Mouse (Mus musculus) midbrain, embryonic 14.5 days (tissue): ENCODE measurements at regions not wholly inside any gene's neighbourhood (a gene's known extent, or its start where the extent isn't known, plus 50 kb on each side); places are given as distances from the start of the nearest gene placed in this dataset.

Source experiments
- ATAC-seq: fragments of 200-750 bp; cut with Nextera tagmentation; 2 replicates; pipeline ENCODE4 v1.8.0; 2017; ENCODE audit warnings: moderate number of reproducible peaks, moderate library complexity; ENCODE audit not compliant: low FRiP score, low TSS enrichment
- DNase-seq: peaks from one replicate; pipeline ENCODE4 v3.0.0-alpha.2; 2015
- H3K27ac ChIP-seq: fragments of 300-500 bp; sonication (generic); replicated peaks from 2 replicates; pipeline ENCODE4 v1.5.1; 2014; ENCODE audit warnings: mild to moderate bottlenecking, low read depth, low read length, moderate library complexity
- H3K27me3 ChIP-seq: fragments of 300-500 bp; sonication (generic); 2 replicates; pipeline ENCODE4 v1.6.1; 2014; ENCODE audit warnings: low read length, control low read depth, mixed read lengths; ENCODE audit not compliant: control insufficient read depth, insufficient read depth
- H3K36me3 ChIP-seq: fragments of 300-500 bp; sonication (generic); 2 replicates; pipeline ENCODE4 v1.6.1; 2014; ENCODE audit warnings: low read length, control low read depth; ENCODE audit not compliant: control insufficient read depth, insufficient read depth
- H3K4me1 ChIP-seq: fragments of 300-500 bp; sonication (generic); 2 replicates; pipeline ENCODE4 v1.6.1; 2014; ENCODE audit warnings: mild to moderate bottlenecking, antibody characterized with exemption, low read length, control low read depth; ENCODE audit not compliant: control insufficient read depth, insufficient read depth
- H3K4me2 ChIP-seq: fragments of 300-500 bp; sonication (generic); 2 replicates; pipeline ENCODE4 v1.6.1; 2014; ENCODE audit warnings: mild to moderate bottlenecking, low read length, moderate library complexity
- H3K4me3 ChIP-seq: fragments of 300-500 bp; sonication (generic); replicated peaks from 2 replicates; pipeline ENCODE4 v1.5.1; 2014; ENCODE audit warnings: low read depth, low read length
- H3K9ac ChIP-seq: fragments of 300-500 bp; sonication (generic); replicated peaks from 2 replicates; pipeline ENCODE4 v1.6.1; 2014; ENCODE audit warnings: mild to moderate bottlenecking, low read length, moderate library complexity
- H3K9me3 ChIP-seq: fragments of 300-500 bp; sonication (generic); 2 replicates; pipeline ENCODE4 v1.6.1; 2016; ENCODE audit warnings: low read length, control low read depth, mixed read lengths; ENCODE audit not compliant: control insufficient read depth
- WGBS: fragments of 180-500 bp; shearing (Covaris S2); extraction: QIAGEN DNeasy Blood & Tissue Kit; methylation state at CpG from one replicate; pipeline ENCODE4 v1.1.7; 2014; 5-methylcytosine and 5-hydroxymethylcytosine counted together

- H3K4me3 ChIP-seq: no peak overlapping the region
- no peaks in the 10 kb centered on the region for H3K9me3 ChIP-seq
- ATAC-seq (no peak), DNase-seq (no peak)
- peaks cover 9% of the 10 kb centered on the region for H3K4me1 ChIP-seq
- H3K27me3 ChIP-seq: no peaks in the 10 kb centered on the region
- 71% methylated on average over 16 of the region's 16 CpGs for WGBS
- H3K36me3 ChIP-seq: no peaks in the 10 kb centered on the region
- H3K9ac ChIP-seq: no peak overlapping the region
- H3K27ac ChIP-seq: no peak overlapping the region; the same call in 1 of the 2 replicates
- no peak overlapping the region for H3K4me2 ChIP-seq
These were observed 187.5 kb downstream of the Gpat3 start for GRCm38 (mm10) chr5:101032968-101033367.

- Histone ChIP-seq H3K36me3 (no peaks in the 10 kb centered on the region), H3K4me3 (no peak overlapping the region), H3K27ac (peak overlapping the region; percentile 33), H3K4me1 (peaks cover 9% of the 10 kb centered on the region), H3K9me3 (no peaks in the 10 kb centered on the region), H3K27me3 (no peaks in the 10 kb centered on the region), H3K9ac (no peak overlapping the region), H3K4me2 (no peak overlapping the region)
- WGBS: 47% methylated on average over 12 of the region's 12 CpGs
- ATAC-seq (no peak), DNase-seq (peak; percentile 53)
These were observed 186.8 kb downstream of the Gpat3 start for GRCm38 (mm10) chr5:101032147-101032900.

DNA sequence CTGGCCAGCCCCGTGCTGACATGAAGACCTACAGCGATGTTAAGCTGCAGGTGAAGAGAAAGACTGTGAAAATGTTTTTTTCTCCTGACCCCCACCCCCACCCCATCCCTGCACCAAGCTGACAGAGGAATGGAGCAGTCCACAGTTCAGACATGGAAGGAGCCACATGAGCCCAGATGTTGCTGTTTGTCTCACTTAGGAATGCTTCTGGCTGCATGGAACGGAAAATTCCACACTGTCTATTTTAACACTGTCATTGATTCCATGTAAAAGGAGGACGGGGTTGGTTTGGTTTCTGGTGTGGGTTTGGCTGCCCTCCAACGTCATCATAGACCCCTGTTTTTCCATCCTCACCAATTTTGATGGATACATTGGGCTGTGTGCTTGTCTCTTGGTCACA, 179.3 kb downstream of the Gpat3 start:
- H3K4me2 ChIP-seq: no peak overlapping the region
- H3K9ac ChIP-seq: no peak overlapping the region
- H3K4me3 ChIP-seq: no peak overlapping the region
- ATAC-seq (no peak), DNase-seq (no peak)
- no peaks in the 10 kb centered on the region for H3K4me1 ChIP-seq
- 86% methylated on average over 5 of the region's 5 CpGs for WGBS
- peaks cover 3% of the 10 kb centered on the region; the same call in 1 of the 2 replicates for H3K27me3 ChIP-seq
- no peaks in the 10 kb centered on the region for H3K36me3 ChIP-seq
- H3K9me3 ChIP-seq: no peaks in the 10 kb centered on the region
- H3K27ac ChIP-seq: no peak overlapping the region

DNA sequence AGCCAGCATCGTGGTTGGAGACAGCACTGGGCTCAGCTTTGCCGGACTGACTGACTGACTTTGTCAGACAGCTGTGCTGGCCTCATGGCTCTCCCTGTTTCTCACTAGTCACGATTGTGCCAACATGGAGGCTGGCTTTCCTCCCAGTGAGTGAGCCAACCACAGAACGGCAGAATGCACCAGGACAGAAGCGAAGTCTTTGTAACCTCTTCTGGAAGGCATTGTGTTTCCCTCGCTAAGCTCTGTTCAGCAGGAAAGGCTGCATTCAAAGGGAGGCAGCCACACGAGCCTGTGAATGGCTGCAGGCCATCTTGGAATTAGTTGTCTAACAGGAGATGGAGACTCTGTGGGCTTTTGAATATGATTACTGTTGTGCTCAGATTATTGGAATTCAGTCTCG, 178.3 kb downstream of the Gpat3 start:
- DNase-seq: peak; percentile 63

DNA sequence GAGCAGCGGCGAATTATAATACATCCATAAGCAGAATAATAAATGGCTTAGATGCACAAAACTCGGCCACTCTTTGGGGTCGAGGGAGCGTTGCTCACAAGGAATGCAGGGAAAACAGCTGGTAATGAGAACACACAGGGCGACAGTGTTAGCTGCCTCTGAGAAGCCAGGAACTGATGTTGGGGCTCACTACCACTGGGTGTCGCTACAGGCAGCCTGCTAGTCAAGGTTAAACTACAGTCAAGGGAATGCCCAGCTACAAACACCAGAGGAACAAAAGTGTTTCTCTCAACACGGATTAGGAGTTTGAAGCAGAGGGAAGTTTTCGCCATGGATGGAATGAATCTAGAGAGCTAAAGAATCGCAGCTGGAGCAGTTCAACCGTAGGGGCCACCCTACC, 175.3 kb downstream of the Gpat3 start:
- Histone ChIP-seq H3K4me2 (no peak overlapping the region), H3K9me3 (no peaks in the 10 kb centered on the region), H3K36me3 (no peaks in the 10 kb centered on the region), H3K4me1 (no peaks in the 10 kb centered on the region), H3K27ac (no peak overlapping the region), H3K4me3 (no peak overlapping the region), H3K9ac (no peak overlapping the region), H3K27me3 (peaks cover 3% of the 10 kb centered on the region; the same call in 1 of the 2 replicates)
- 7% methylated on average over 11 of the region's 11 CpGs for WGBS
- ATAC-seq (no peak), DNase-seq (peak; percentile 93)

More for the DNA sequence above, 178.3 kb downstream of the Gpat3 start:
- ATAC-seq: no peak
- Histone ChIP-seq H3K27ac (no peak overlapping the region), H3K9ac (no peak overlapping the region), H3K27me3 (peaks cover 3% of the 10 kb centered on the region; the same call in 1 of the 2 replicates), H3K4me2 (no peak overlapping the region), H3K9me3 (no peaks in the 10 kb centered on the region), H3K36me3 (no peaks in the 10 kb centered on the region), H3K4me3 (no peak overlapping the region), H3K4me1 (no peaks in the 10 kb centered on the region)
- whole genome bisulfite sequencing: 22% methylated on average over 8 of the region's 8 CpGs

- no peaks in the 10 kb centered on the region for H3K4me1 ChIP-seq
- H3K4me2 ChIP-seq: no peak overlapping the region
- WGBS: 70% methylated on average over 5 of the region's 5 CpGs
- no peak overlapping the region for H3K27ac ChIP-seq
- H3K4me3 ChIP-seq: no peak overlapping the region
- no peak overlapping the region for H3K9ac ChIP-seq
- no peaks in the 10 kb centered on the region for H3K9me3 ChIP-seq
- ATAC-seq (no peak), DNase-seq (no peak)
- H3K36me3 ChIP-seq: no peaks in the 10 kb centered on the region
- H3K27me3 ChIP-seq: no peaks in the 10 kb centered on the region
These were observed 168.3 kb downstream of the Gpat3 start for GRCm38 (mm10) chr5:101013844-101014243.

- 74% methylated on average over 3 of the region's 3 CpGs for WGBS
- no peaks in the 10 kb centered on the region for H3K9me3 ChIP-seq
- no peak for DNase-seq
These were observed 159.7 kb downstream of the Gpat3 start for GRCm38 (mm10) chr5:101005216-101005615.

GRCm38 (mm10) chr5:101000436-101000835, 154.9 kb downstream of the Gpat3 start:
- Histone ChIP-seq H3K9me3 (no peaks in the 10 kb centered on the region), H3K27ac (no peak overlapping the region), H3K4me1 (no peaks in the 10 kb centered on the region), H3K27me3 (no peaks in the 10 kb centered on the region), H3K9ac (no peak overlapping the region), H3K36me3 (no peaks in the 10 kb centered on the region), H3K4me3 (no peak overlapping the region), H3K4me2 (no peak overlapping the region)
- no peak for ATAC-seq
- no peak for DNase-seq
- WGBS: 92% methylated on average over 6 of the region's 6 CpGs

More at GRCm38 (mm10) chr5:101005216-101005615, 159.7 kb downstream of the Gpat3 start:
- ATAC-seq: no peak
- Histone ChIP-seq H3K27me3 (no peaks in the 10 kb centered on the region), H3K9ac (no peak overlapping the region), H3K27ac (no peak overlapping the region), H3K4me3 (no peak overlapping the region), H3K4me2 (no peak overlapping the region), H3K36me3 (no peaks in the 10 kb centered on the region), H3K4me1 (no peaks in the 10 kb centered on the region)

DNA sequence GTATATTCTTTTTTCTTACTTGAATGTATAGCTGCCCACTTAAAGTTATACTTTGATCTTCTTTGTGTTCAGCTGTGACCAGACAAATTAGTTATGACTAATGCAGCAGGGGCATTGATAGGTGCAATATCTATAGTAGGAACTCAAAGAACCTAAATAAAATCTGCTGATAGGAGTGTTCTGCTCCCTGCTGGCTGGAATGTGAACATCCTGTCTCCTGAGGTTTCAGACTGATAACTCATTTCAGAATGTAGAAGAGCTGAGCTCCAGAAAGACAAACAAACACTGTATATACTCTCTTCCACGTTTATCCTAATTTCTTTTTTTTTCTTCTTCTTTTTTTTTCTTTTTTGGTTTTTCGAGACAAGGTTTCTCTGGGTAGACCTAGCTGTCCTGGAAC, 146.9 kb downstream of the Gpat3 start:
- H3K36me3 ChIP-seq: no peaks in the 10 kb centered on the region
- WGBS: 83% methylated on average over 2 of the region's 2 CpGs
- ATAC-seq: no peak

More for the DNA sequence above, 146.9 kb downstream of the Gpat3 start:
- H3K4me3 ChIP-seq: no peak overlapping the region
- H3K4me1 ChIP-seq: no peaks in the 10 kb centered on the region
- no peak overlapping the region for H3K9ac ChIP-seq
- no peak overlapping the region for H3K4me2 ChIP-seq
- H3K27ac ChIP-seq: no peak overlapping the region
- H3K27me3 ChIP-seq: no peaks in the 10 kb centered on the region
- H3K9me3 ChIP-seq: no peaks in the 10 kb centered on the region
- DNase-seq: no peak
